Mouse (Mus musculus): ENCODE results near the gene Gm45711. TPM values are rescaled to one million over a fixed set of nuclear protein-coding genes. Genes with fewer than 3 reads are reported as not detected.

Gm45711 gene
- polyA plus RNA-seq, 1 experiment from 2014 or later = not detected

DNA sequence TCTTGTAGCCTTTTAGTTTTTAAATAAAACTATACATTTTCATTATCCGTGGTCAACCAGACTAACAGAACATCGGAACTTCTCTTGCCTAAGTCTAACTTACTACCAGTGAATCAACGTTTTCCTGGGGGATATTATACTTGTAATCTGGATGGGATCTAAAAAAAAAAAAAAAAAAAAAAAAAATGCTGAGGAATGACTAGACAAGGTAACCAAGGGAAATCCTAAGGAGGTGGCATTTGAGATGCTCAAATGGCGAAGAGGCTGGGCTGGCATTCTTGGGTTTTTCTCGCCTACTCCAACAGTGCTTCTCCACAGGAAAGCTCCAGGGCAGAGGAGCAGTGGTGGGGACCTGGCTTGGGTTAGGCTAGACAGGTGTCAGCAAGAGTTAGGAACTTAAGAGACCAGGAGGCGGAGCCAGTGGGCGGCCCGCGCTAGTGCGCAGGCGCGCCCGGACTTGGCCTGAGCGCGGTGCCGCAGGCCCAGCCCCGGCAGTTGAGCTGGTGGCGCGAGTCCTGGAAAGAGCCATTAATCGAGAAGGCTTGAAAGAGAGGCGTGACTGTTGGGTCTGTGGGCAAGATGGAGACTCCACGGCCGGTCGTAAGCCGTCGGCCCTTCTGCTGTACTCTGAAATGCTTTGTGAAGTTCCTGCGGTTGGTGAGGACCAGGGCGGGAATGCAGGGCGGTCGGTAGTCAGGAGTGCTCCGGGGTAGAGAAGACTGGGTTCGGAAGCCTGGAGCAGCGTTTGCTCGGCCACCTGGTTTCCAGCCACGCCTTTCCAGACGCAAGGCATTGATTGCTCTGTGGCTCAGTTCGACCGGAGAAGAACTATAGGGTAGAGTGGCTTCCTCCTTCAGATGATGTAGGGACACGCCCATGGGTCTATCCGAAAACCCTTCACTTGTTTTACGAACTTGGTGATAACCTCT is 59.2 kb downstream of the Gm45711 start, which contains the start of gene Cklf:
Gene Cklf, plus strand, starts transcription at position 423 of the 929 bp plus-strand sequence.
- H3K4me3 ChIP-seq (replicated peaks; ENCODE audit: low read length) = peak within 1 kb of the TSS; percentile 54
- no peaks in the 10 kb centered on the region for H3K27me3 ChIP-seq (ENCODE audit: control insufficient read depth, insufficient read depth, low read length)
- H3K4me2 ChIP-seq (replicated peaks) = peak within 1 kb of the TSS; percentile 87
- H3K4me1 ChIP-seq (replicated peaks; ENCODE audit: control insufficient read depth, insufficient read depth, low read length) = peaks cover 21% of the 10 kb centered on the region
- DNase-seq (ENCODE audit: low spot score) = peak; percentile 93
- no peaks in the 10 kb centered on the region for H3K9me3 ChIP-seq (ENCODE audit: control insufficient read depth, low read length)
- no peaks in the 10 kb centered on the region for H3K36me3 ChIP-seq (replicated peaks; ENCODE audit: control insufficient read depth, insufficient read depth)
- peak within 1 kb of the TSS; percentile 71 for H3K27ac ChIP-seq
- peak; percentile 81 for ATAC-seq (ENCODE audit: low FRiP score)
- 4% methylated on average over 41 of the region's 41 CpGs for WGBS
- peak within 1 kb of the TSS; percentile 79 for H3K9ac ChIP-seq

DNA sequence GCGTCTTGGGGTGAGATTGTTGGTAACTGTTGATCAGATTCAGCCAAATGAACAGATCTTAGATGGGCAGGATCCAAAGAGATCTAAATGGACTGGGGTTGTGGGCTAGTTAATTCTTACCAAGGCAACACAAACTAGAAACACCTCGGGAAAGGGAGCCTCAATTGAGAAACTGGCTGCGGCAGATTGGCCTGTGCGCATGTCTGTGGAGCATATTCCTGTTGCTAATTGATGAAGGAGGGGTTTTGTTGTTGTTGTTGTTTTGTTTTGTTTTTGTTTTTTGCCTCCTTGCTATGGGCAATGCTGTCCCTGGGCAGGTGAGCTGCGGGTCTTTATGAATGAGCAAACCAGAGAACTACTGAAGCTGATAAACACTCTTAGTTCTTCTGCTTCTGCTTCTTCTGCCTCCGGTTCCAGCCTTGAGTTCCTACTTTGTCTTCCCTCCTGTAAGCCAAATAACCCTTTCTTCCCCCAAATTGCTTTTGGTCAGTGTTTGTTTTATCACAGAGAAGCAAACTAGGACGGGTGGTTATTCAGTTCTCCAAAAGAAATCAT is 60.4 kb downstream of the Gm45711 start:
- H3K9me3 ChIP-seq (ENCODE audit: control insufficient read depth, low read length) = no peaks in the 10 kb centered on the region
- H3K36me3 ChIP-seq (replicated peaks; ENCODE audit: control insufficient read depth, insufficient read depth) = peaks cover 12% of the 10 kb centered on the region
- ATAC-seq (ENCODE audit: low FRiP score) (no peak), DNase-seq (ENCODE audit: low spot score) (no peak)
- WGBS = 88% methylated on average over 7 of the region's 7 CpGs
- no peaks in the 10 kb centered on the region for H3K27me3 ChIP-seq (ENCODE audit: control insufficient read depth, insufficient read depth, low read length)
- H3K4me3 ChIP-seq (replicated peaks; ENCODE audit: low read length) = no peak overlapping the region
- H3K4me1 ChIP-seq (replicated peaks; ENCODE audit: control insufficient read depth, insufficient read depth, low read length) = peaks cover 21% of the 10 kb centered on the region
- H3K4me2 ChIP-seq (replicated peaks) = no peak overlapping the region
- no peak overlapping the region for H3K9ac ChIP-seq
- H3K27ac ChIP-seq = no peak overlapping the region

DNA sequence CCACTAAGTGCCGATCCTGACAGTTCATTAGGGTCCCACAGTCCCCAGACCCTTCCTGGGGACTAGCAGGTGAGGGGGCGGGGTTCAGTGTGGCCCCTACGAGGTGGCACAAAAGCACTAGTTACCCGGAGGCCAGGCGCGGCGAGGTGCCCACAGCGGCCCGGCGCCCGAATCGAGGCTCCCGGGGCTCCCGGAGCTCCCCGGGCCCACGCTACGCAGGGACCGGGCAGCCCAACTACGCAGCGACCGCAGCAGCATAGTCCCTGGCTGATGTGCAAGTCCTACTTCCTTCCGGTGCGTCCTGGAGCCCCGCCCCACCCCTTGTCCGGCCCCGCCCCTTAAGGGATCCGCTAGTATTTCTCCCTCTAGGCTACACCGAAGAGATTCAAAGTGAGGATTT is 61.6 kb downstream of the Gm45711 start, which contains the start of gene Tk2:
Gene Tk2, minus strand, starts transcription at position 283 of the 400 bp plus-strand sequence.
- peak; percentile 76 for DNase-seq (ENCODE audit: low spot score)
- peak within 1 kb of the TSS; percentile 75 for H3K4me3 ChIP-seq (replicated peaks; ENCODE audit: low read length)
- no peaks in the 10 kb centered on the region for H3K27me3 ChIP-seq (ENCODE audit: control insufficient read depth, insufficient read depth, low read length)
- H3K27ac ChIP-seq = no peak within 1 kb of the TSS
- H3K36me3 ChIP-seq (replicated peaks; ENCODE audit: control insufficient read depth, insufficient read depth) = peaks cover 23% of the 10 kb centered on the region
- peaks cover 21% of the 10 kb centered on the region for H3K4me1 ChIP-seq (replicated peaks; ENCODE audit: control insufficient read depth, insufficient read depth, low read length)
- no peaks in the 10 kb centered on the region for H3K9me3 ChIP-seq (ENCODE audit: control insufficient read depth, low read length)
- peak; percentile 93 for ATAC-seq (ENCODE audit: low FRiP score)
- H3K4me2 ChIP-seq (replicated peaks) = peak within 1 kb of the TSS; percentile 94
- peak within 1 kb of the TSS; percentile 84 for H3K9ac ChIP-seq
- 1% methylated on average over 28 of the region's 28 CpGs for WGBS

DNA sequence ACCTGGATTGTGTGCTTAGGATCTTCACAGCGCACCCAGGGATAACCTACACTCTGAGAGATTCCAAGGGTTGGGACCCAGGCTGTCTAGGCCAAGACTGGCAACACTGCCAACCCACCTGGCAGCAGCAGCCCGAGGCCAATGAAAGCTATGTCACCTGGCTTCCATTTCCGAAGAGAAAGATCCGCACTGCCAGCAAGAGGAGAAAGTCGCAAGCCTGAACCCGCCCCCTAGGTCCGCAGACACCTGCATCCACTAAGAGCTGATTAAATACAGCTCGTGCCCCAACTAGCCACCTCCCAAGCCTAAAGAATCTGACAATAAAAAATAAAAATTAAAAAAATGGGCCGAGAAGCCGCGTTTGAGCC is 62.0 kb downstream of the Gm45711 start:
- Histone ChIP-seq H3K27me3 (ENCODE audit: control insufficient read depth, insufficient read depth, low read length) (no peaks in the 10 kb centered on the region), H3K27ac (no peak overlapping the region)
- no peak for ATAC-seq (ENCODE audit: low FRiP score)

DNA sequence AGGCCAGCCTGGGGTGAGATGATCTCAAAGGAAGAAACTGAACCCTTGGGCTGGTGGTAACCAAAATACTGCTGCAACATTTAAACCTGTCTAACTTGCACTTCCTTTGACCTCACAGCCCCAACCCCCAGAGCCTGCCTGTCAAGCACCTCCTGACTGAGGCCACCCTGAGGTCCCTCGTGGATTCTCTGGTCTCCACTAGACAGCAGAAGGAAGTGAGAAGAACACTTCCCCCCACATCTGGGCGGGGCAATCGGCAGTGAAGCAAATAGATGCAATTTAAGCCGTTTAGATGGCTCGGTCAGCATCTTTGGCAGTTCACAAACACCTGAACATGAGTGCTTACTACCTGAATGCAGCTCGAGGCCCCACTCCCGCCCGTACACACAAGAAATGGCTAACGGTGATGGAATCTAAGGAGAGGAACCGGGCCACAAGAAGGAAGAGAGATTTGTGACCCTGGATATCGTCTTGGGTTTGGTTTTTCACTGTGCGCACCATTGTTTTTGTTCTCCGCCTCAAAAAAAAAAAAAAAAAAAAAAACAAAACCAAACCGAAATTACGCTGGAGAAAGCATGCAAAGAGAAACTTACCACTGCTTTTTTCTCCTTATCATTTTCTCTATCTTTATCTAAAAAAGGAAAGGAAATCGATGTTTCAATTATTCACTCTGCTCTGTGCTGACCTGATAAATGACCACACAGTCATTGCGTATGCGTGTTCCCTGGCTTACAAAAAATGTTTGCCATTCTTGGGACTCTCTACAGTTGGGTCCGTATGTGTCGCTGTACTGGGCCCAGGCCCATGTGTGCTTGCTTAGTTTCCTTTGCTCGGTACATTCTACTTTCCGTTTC is 62.6 kb downstream of the Gm45711 start:
- no peak for ATAC-seq (ENCODE audit: low FRiP score)
- H3K9me3 ChIP-seq (ENCODE audit: control insufficient read depth, low read length) = no peaks in the 10 kb centered on the region
- 73% methylated on average over 22 of the region's 22 CpGs for WGBS
- H3K4me1 ChIP-seq (replicated peaks; ENCODE audit: control insufficient read depth, insufficient read depth, low read length) = peaks cover 21% of the 10 kb centered on the region
- peaks cover 33% of the 10 kb centered on the region for H3K36me3 ChIP-seq (replicated peaks; ENCODE audit: control insufficient read depth, insufficient read depth)
- no peak overlapping the region for H3K27ac ChIP-seq
- H3K4me3 ChIP-seq (replicated peaks; ENCODE audit: low read length) = peak overlapping the region; percentile 75
- no peak for DNase-seq (ENCODE audit: low spot score)
- no peaks in the 10 kb centered on the region for H3K27me3 ChIP-seq (ENCODE audit: control insufficient read depth, insufficient read depth, low read length)
- peak overlapping the region; percentile 94 for H3K4me2 ChIP-seq (replicated peaks)
- peak overlapping the region; percentile 84 for H3K9ac ChIP-seq

More for the DNA sequence above, 62.0 kb downstream of the Gm45711 start:
- no peaks in the 10 kb centered on the region for H3K9me3 ChIP-seq (ENCODE audit: control insufficient read depth, low read length)
- H3K4me2 ChIP-seq (replicated peaks) = peak overlapping the region; percentile 94
- DNase-seq (ENCODE audit: low spot score) = no peak
- WGBS = 4% methylated on average over 11 of the region's 11 CpGs
- peaks cover 21% of the 10 kb centered on the region for H3K4me1 ChIP-seq (replicated peaks; ENCODE audit: control insufficient read depth, insufficient read depth, low read length)
- peak overlapping the region; percentile 75 for H3K4me3 ChIP-seq (replicated peaks; ENCODE audit: low read length)
- H3K9ac ChIP-seq = peak overlapping the region; percentile 84
- peaks cover 26% of the 10 kb centered on the region for H3K36me3 ChIP-seq (replicated peaks; ENCODE audit: control insufficient read depth, insufficient read depth)

DNA sequence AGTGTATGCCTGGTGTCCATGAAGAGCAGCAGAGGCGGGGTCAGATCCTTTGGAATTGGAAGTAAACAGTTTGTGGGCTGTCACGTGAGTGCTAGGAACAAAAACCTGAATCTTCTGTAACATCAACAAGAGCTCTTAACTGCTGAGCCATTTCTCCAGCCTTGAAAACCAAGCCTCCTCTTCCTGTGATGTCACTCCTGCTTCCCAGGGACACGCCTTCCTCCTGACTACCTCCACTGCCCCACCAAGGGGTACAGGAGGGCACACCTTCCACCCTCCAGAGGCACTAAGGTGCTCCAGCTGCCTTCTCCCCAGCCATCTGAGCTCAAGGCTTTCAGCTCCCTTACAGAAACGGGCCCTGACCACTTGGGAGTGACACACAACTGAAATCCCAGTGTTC is 63.3 kb downstream of the Gm45711 start:
- Histone ChIP-seq H3K36me3 (replicated peaks; ENCODE audit: control insufficient read depth, insufficient read depth) (peaks cover 39% of the 10 kb centered on the region), H3K27me3 (ENCODE audit: control insufficient read depth, insufficient read depth, low read length) (no peaks in the 10 kb centered on the region), H3K9me3 (ENCODE audit: control insufficient read depth, low read length) (no peaks in the 10 kb centered on the region), H3K4me1 (replicated peaks; ENCODE audit: control insufficient read depth, insufficient read depth, low read length) (peaks cover 20% of the 10 kb centered on the region), H3K4me2 (replicated peaks) (no peak overlapping the region), H3K9ac (no peak overlapping the region), H3K4me3 (replicated peaks; ENCODE audit: low read length) (no peak overlapping the region), H3K27ac (no peak overlapping the region)
- ATAC-seq (ENCODE audit: low FRiP score) (no peak), DNase-seq (ENCODE audit: low spot score) (no peak)
- WGBS = 86% methylated on average over 4 of the region's 4 CpGs

DNA sequence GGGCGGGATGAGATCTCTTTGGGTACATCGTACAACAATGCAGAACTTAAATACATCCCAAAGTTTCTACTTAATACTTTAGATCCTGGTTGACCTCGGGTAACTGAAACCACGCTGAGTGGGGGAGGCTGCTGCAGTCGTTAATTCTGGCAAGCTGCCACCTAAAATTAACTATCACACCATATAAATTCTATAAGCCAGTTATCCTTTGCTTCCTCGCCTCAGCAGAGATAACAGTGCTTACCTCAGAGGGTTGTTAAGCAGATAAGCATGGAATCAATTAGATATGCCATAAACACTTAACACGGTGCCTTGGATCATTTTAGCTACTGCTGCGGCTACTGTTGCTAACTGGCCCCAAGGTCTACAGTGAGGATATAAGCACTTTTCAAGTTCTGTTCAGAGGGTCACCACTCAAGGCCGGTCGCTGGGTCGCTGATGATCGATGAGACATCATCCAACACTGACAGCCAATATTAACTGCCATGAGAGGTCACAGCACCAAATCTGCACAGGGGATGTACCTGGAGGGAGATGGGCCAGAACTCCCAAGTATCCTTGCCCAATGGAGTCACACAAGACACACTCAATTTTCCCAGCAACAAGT is 67.7 kb downstream of the Gm45711 start:
- Histone ChIP-seq H3K36me3 (replicated peaks; ENCODE audit: control insufficient read depth, insufficient read depth) (peaks cover 84% of the 10 kb centered on the region), H3K9me3 (ENCODE audit: control insufficient read depth, low read length) (no peaks in the 10 kb centered on the region), H3K27me3 (ENCODE audit: control insufficient read depth, insufficient read depth, low read length) (no peaks in the 10 kb centered on the region), H3K4me1 (replicated peaks; ENCODE audit: control insufficient read depth, insufficient read depth, low read length) (peaks cover 5% of the 10 kb centered on the region), H3K4me3 (replicated peaks; ENCODE audit: low read length) (no peak overlapping the region), H3K4me2 (replicated peaks) (no peak overlapping the region), H3K9ac (no peak overlapping the region), H3K27ac (no peak overlapping the region)
- WGBS = 82% methylated on average over 12 of the region's 12 CpGs
- DNase-seq (ENCODE audit: low spot score) (no peak), ATAC-seq (ENCODE audit: low FRiP score) (no peak)

DNA sequence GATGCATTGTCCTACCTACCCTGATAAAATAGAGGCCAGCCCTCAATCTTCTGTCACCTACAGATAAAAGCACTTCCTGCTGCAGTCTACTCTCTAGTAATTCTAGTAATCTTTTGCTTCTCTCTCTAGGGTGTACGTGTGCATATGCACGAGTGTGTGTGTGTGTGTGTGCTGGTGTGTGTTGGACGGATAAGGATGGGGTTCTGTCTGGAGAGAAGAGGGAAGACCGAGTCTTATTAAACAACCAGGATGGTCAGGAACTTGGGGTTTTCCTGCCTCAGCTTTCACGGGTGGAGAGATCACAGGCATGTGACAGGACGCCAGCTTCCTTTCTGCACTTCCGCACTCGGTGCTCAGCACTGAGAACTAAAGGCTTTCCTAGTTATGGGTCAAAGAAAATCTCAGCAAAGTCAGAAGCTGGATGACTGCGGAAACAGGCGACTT is 70.4 kb downstream of the Gm45711 start:
- WGBS = 93% methylated on average over 10 of the region's 10 CpGs

More for the DNA sequence above, 70.4 kb downstream of the Gm45711 start:
- DNase-seq (ENCODE audit: low spot score) (no peak), ATAC-seq (ENCODE audit: low FRiP score) (no peak)
- H3K27me3 ChIP-seq (ENCODE audit: control insufficient read depth, insufficient read depth, low read length) = no peaks in the 10 kb centered on the region
- no peaks in the 10 kb centered on the region for H3K4me1 ChIP-seq (replicated peaks; ENCODE audit: control insufficient read depth, insufficient read depth, low read length)
- no peaks in the 10 kb centered on the region for H3K9me3 ChIP-seq (ENCODE audit: control insufficient read depth, low read length)
- H3K4me3 ChIP-seq (replicated peaks; ENCODE audit: low read length) = no peak overlapping the region
- H3K4me2 ChIP-seq (replicated peaks) = no peak overlapping the region
- no peak overlapping the region for H3K9ac ChIP-seq
- no peak overlapping the region for H3K27ac ChIP-seq
- H3K36me3 ChIP-seq (replicated peaks; ENCODE audit: control insufficient read depth, insufficient read depth) = peaks cover 99% of the 10 kb centered on the region

Measured in hindbrain, embryonic 14.5 days (tissue).